Mouse (Mus musculus) MEL (cell line): ENCODE data around the gene Slc5a10. TPM values are rescaled to one million over a fixed set of nuclear protein-coding genes. Genes with fewer than 3 reads are reported as not detected.
A peak's percentile ranks its signal among the peaks of the same experiment; 100 is the strongest.

Experiments
- DNase-seq: peaks from one replicate; pipeline ENCODE4 v3.0.0; 2011; ENCODE audit warnings: low read depth, low spot score
- H3K27ac ChIP-seq: 2 replicates; pipeline ENCODE4 v1.5.1; 2012; ENCODE audit warnings: low read depth, mild to moderate bottlenecking, control low read depth, low read length, moderate library complexity; ENCODE audit not compliant: control insufficient read depth
- H3K27me3 ChIP-seq, 2 experiments: fragments of 150-350 bp in 1 of 2; sonication (generic) in 1 of 2; 2 replicates each; pipeline ENCODE4 v1.6.1; 2012; ENCODE audit warnings: low read length in 2 of 2, mild to moderate bottlenecking in 2 of 2, improper control_type of control experiment in 1 of 2, moderate library complexity in 1 of 2; ENCODE audit not compliant: insufficient read depth in 2 of 2, control insufficient read depth in 1 of 2
- H3K36me3 ChIP-seq, 2 experiments: 2 replicates each; pipeline ENCODE4 v1.6.1; 2012 to 2014; ENCODE audit warnings: low read length in 2 of 2, improper control_type of control experiment in 1 of 2, inconsistent platforms in 1 of 2, mild to moderate bottlenecking in 1 of 2; ENCODE audit not compliant: insufficient read depth in 2 of 2, control insufficient read depth in 1 of 2
- H3K4me1 ChIP-seq, 2 experiments: fragments of 150-350 bp in 1 of 2; sonication (generic) in 1 of 2; 2 replicates each; pipeline ENCODE4 v1.6.1; 2012; ENCODE audit warnings: low read length in 2 of 2, improper control_type of control experiment in 1 of 2, mild to moderate bottlenecking in 1 of 2; ENCODE audit not compliant: insufficient read depth in 2 of 2, control insufficient read depth in 1 of 2
- H3K4me3 ChIP-seq, 2 experiments: fragments of 150-350 bp in 1 of 2; sonication (generic) in 1 of 2; 2 replicates each; pipeline ENCODE4 v1.5.1; 2012; ENCODE audit warnings: low read depth in 2 of 2, low read length in 2 of 2, mild to moderate bottlenecking in 2 of 2, moderate library complexity in 2 of 2, control low read depth in 1 of 2, improper control_type of control experiment in 1 of 2; ENCODE audit not compliant: control insufficient read depth in 1 of 2, insufficient read depth in 1 of 2
- H3K79me2 ChIP-seq: 2 replicates; pipeline ENCODE4 v1.6.1; 2012; ENCODE audit warnings: mild to moderate bottlenecking, low read length, moderate library complexity; ENCODE audit not compliant: control insufficient read depth, poor library complexity, insufficient read depth
- H3K9ac ChIP-seq: 2 replicates; pipeline ENCODE4 v1.6.1; 2012; ENCODE audit warnings: low read depth, mild to moderate bottlenecking, control low read depth, low read length, moderate library complexity; ENCODE audit not compliant: control insufficient read depth, poor library complexity, severe bottlenecking
- H3K9me3 ChIP-seq: fragments of 150-350 bp; sonication (generic); replicated peaks from 2 replicates; pipeline ENCODE4 v1.6.1; 2012; ENCODE audit warnings: mild to moderate bottlenecking, low read length, improper control_type of control experiment, moderate library complexity; ENCODE audit not compliant: insufficient read depth
- BHLHE40 ChIP-seq: IDR thresholded peaks from 2 replicates; pipeline ENCODE4 v1.6.1; 2012; ENCODE audit warnings: low read depth, mild to moderate bottlenecking, inconsistent platforms, low read length, improper control_type of control experiment, borderline replicate concordance
- CTCF ChIP-seq, 3 experiments: IDR thresholded peaks in 2 of 3; conservative IDR thresholded peaks in 1 of 3; 2 replicates each; pipeline ENCODE4 v1.5.1; 2011 to 2012; ENCODE audit warnings: low read length in 3 of 3, low read depth in 2 of 3, mild to moderate bottlenecking in 2 of 3, improper control_type of control experiment in 1 of 3, inconsistent platforms in 1 of 3, mixed read lengths in 1 of 3, moderate library complexity in 1 of 3; ENCODE audit not compliant: control insufficient read depth in 1 of 3, insufficient read depth in 1 of 3, poor library complexity in 1 of 3, severe bottlenecking in 1 of 3
- ELF1 ChIP-seq: IDR thresholded peaks from 2 replicates; pipeline ENCODE4 v1.6.1; 2014; ENCODE audit warnings: low read depth, mild to moderate bottlenecking, inconsistent platforms, low read length, improper control_type of control experiment, moderate library complexity
- EP300 ChIP-seq, 2 experiments: IDR thresholded peaks; 2 replicates each; pipeline ENCODE4 v1.6.1; 2011; ENCODE audit warnings: improper control_type of control experiment in 2 of 2, low read length in 2 of 2, low read depth in 1 of 2, mild to moderate bottlenecking in 1 of 2
- JUND ChIP-seq: IDR thresholded peaks from 2 replicates; pipeline ENCODE4 v1.6.1; 2011; ENCODE audit warnings: low read depth, mild to moderate bottlenecking, improper control_type of control experiment, low read length
- KAT2A ChIP-seq: conservative IDR thresholded peaks from 2 replicates; pipeline ENCODE4 v1.6.1; 2012; ENCODE audit warnings: low read depth, low read length, improper control_type of control experiment, inconsistent platforms
- MAX ChIP-seq: IDR thresholded peaks from 2 replicates; pipeline ENCODE4 v1.6.1; 2011; ENCODE audit warnings: low read length, improper control_type of control experiment
- MEF2A ChIP-seq: IDR thresholded peaks from 2 replicates; pipeline ENCODE4 v1.6.1; 2014; ENCODE audit warnings: low read depth, mild to moderate bottlenecking, inconsistent platforms, low read length, improper control_type of control experiment; ENCODE audit not compliant: poor library complexity, insufficient replicate concordance, severe bottlenecking; ENCODE audit errors: extremely low read depth
- MXI1 ChIP-seq: IDR thresholded peaks from 2 replicates; pipeline ENCODE4 v1.6.1; 2011; ENCODE audit warnings: mild to moderate bottlenecking, low read depth, low read length, improper control_type of control experiment
- MYB ChIP-seq: IDR thresholded peaks from 2 replicates; pipeline ENCODE4 v1.6.1; 2011; ENCODE audit warnings: mild to moderate bottlenecking, low read depth, low read length, improper control_type of control experiment
- MYC ChIP-seq: IDR thresholded peaks from 2 replicates; pipeline ENCODE4 v1.6.1; 2011; ENCODE audit warnings: low read depth, mild to moderate bottlenecking, low read length, improper control_type of control experiment, moderate library complexity
- NELFE ChIP-seq: IDR thresholded peaks from 2 replicates; pipeline ENCODE4 v1.6.1; 2011; ENCODE audit warnings: low read depth, low read length, improper control_type of control experiment
- POLR2A ChIP-seq, 2 experiments: IDR thresholded peaks; 2 replicates each; pipeline ENCODE4 v1.6.1; 2011 to 2012; ENCODE audit warnings: low read length in 2 of 2, mild to moderate bottlenecking in 2 of 2, control low read depth in 1 of 2, improper control_type of control experiment in 1 of 2, low read depth in 1 of 2, moderate library complexity in 1 of 2; ENCODE audit not compliant: control insufficient read depth in 1 of 2, insufficient read depth in 1 of 2, poor library complexity in 1 of 2
- RAD21 ChIP-seq: IDR thresholded peaks from 2 replicates; pipeline ENCODE4 v1.6.1; 2011; ENCODE audit warnings: mild to moderate bottlenecking, low read depth, low read length, improper control_type of control experiment
- TCF12 ChIP-seq: IDR thresholded peaks from 2 replicates; pipeline ENCODE4 v1.6.1; 2014; ENCODE audit warnings: low read depth, mild to moderate bottlenecking, inconsistent platforms, low read length, improper control_type of control experiment, moderate library complexity
- UBTF ChIP-seq: IDR thresholded peaks from 2 replicates; pipeline ENCODE4 v1.6.1; 2012; ENCODE audit warnings: low read depth, mild to moderate bottlenecking, inconsistent platforms, low read length, improper control_type of control experiment, moderate library complexity, borderline replicate concordance; ENCODE audit not compliant: insufficient read depth
- USF1 ChIP-seq: IDR thresholded peaks from 2 replicates; pipeline ENCODE4 v1.6.1; 2014; ENCODE audit warnings: low read depth, mild to moderate bottlenecking, inconsistent platforms, low read length, improper control_type of control experiment, moderate library complexity
- USF2 ChIP-seq, 2 experiments: IDR thresholded peaks; 2 replicates each; pipeline ENCODE4 v1.6.1; 2011 to 2012; ENCODE audit warnings: improper control_type of control experiment in 2 of 2, low read length in 2 of 2, borderline replicate concordance in 1 of 2, inconsistent platforms in 1 of 2, low read depth in 1 of 2, mild to moderate bottlenecking in 1 of 2; ENCODE audit not compliant: insufficient read depth in 1 of 2
- ZNF384 ChIP-seq: IDR thresholded peaks from 2 replicates; pipeline ENCODE4 v1.6.1; 2012; ENCODE audit warnings: low read depth, mild to moderate bottlenecking, inconsistent platforms, low read length, improper control_type of control experiment
- polyA plus RNA-seq, 2 experiments: library from polyadenylated mRNA; stranded (reverse) in 1 of 2; unstranded in 1 of 2; fragments of >175 nt in 1 of 2; fragments of >200 nt in 1 of 2; gene quantifications; 2 replicates each; pipeline versions ENCODE4 v1.2.1 to v1.2.4; 2012; ENCODE audit warnings: low replicate concordance in 2 of 2, low read depth in 1 of 2; ENCODE audit not compliant: insufficient read length in 2 of 2, insufficient read depth in 1 of 2, missing spikeins in 1 of 2
- total RNA-seq: library from RNA; depleted of rRNA; stranded (reverse); fragments of 300-350 nt; gene quantifications from 2 replicates; pipeline ENCODE4 v1.2.3, GENCODE M21; 2012

Gene Slc5a10
- total and polyA plus RNA-seq, 3 experiments: 0.08 TPM; not detected in 2

DNA sequence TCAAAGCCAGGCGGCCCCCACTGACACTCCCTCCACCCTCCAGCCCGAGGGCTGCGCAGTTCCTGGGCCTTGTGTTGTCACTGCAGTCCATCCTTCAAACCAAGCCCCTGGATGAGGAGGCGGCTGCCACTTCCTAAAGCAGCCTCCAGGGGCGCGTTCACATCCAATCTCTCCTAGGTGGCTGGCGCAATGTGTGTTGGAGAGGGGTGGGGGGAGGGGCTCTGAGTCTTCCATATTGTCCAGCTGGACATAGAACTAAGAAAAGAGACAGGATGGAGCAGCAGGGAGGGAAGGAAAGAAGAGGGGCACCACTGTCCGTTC is 45.8 kb downstream of the Slc5a10 start:
- Histone ChIP-seq H3K27me3 (no peaks in the 10 kb centered on the region), H3K9ac (no peak overlapping the region), H3K79me2 (no peaks in the 10 kb centered on the region), H3K27ac (no peak overlapping the region), H3K4me3 (no peak overlapping the region), H3K36me3 (no peaks in the 10 kb centered on the region), H3K4me1 (no peaks in the 10 kb centered on the region)
- DNase-seq: no peak
- no peak for TF ChIP-seq NELFE
- no peak for TF ChIP-seq JUND
- peak; percentile 7 to 16 (median 7); a peak in 2 of 6 replicates for TF ChIP-seq CTCF (IDR thresholded peaks at IDR 0.05 in 2 of 3, conservative IDR thresholded peaks at IDR 0.05 in 1 of 3; ENCODE audit: control insufficient read depth in 1 of 3, insufficient read depth in 1 of 3, low read depth in 2 of 3, low read length in 3 of 3, poor library complexity in 1 of 3, severe bottlenecking in 1 of 3)
- TF ChIP-seq MYB: no peak
- TF ChIP-seq, all 39 proteins: peak for 1
- H3K9me3 ChIP-seq: no peaks in the 10 kb centered on the region

DNA sequence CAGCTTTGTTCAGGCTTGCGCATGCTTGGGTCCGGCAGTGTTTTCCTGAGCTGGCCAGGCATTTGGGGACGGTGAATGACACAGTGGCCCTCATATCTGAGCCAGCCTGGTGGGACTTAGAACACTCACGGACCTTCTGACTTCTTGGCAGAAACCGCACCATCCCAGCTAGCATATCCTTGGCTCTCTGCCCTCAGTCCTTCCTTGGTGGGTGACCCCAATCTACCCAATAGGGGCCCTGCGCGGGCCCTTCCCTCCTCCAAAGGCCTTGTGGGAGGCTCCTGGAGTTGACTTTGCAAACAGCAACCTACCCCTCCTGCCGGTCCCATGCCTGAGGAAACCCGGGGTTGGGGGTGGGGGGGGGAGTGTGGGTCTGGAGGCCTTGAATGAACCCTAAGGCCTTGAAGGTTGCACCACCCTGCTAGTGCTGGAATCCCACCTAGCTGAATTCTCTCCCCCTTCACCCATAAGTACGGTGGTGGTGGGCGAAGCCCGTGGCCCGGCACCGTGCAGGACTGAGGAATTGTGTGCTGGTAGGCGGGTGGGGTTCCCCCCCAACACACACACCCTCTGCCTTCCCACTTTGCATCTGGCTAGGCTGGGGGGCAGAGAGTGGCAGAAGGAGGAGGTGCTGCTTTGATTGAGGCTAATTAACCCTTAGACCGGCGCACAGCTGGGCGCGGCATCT is 46.3 kb downstream of the Slc5a10 start:
- no peak for DNase-seq
- Histone ChIP-seq H3K79me2 (no peaks in the 10 kb centered on the region), H3K9ac (no peak overlapping the region), H3K27me3 (no peaks in the 10 kb centered on the region), H3K27ac (no peak overlapping the region), H3K9me3 (no peaks in the 10 kb centered on the region), H3K4me1 (no peaks in the 10 kb centered on the region), H3K36me3 (no peaks in the 10 kb centered on the region), H3K4me3 (no peak overlapping the region)
- TF ChIP-seq ELF1 (no peak), UBTF (no peak), MYC (no peak), USF1 (no peak), USF2 (IDR thresholded peaks at IDR 0.05; ENCODE audit: borderline replicate concordance in 1 of 2, insufficient read depth in 1 of 2, low read depth in 1 of 2, low read length in 2 of 2) (no peak), POLR2A (IDR thresholded peaks at IDR 0.05; ENCODE audit: control insufficient read depth in 1 of 2, insufficient read depth in 1 of 2, low read depth in 1 of 2, low read length in 2 of 2, poor library complexity in 1 of 2) (no peak), RAD21 (no peak), TCF12 (no peak), MXI1 (no peak), BHLHE40 (no peak), KAT2A (no peak), JUND (no peak), EP300 (IDR thresholded peaks at IDR 0.05; ENCODE audit: low read depth in 1 of 2, low read length in 2 of 2) (no peak), MAX (no peak), MEF2A (no peak), CTCF (IDR thresholded peaks at IDR 0.05 in 2 of 3, conservative IDR thresholded peaks at IDR 0.05 in 1 of 3; ENCODE audit: control insufficient read depth in 1 of 3, insufficient read depth in 1 of 3, low read depth in 2 of 3, low read length in 3 of 3, poor library complexity in 1 of 3, severe bottlenecking in 1 of 3) (no peak), ZNF384 (no peak)
